Mouse (Mus musculus) kidney, embryonic 14.5 days (tissue): ENCODE measurements at regions not wholly inside any gene's neighbourhood (a gene's known extent, or its start where the extent isn't known, plus 50 kb on each side); places are given as distances from the start of the nearest gene placed in this dataset.

ENCODE experiments used
- ATAC-seq: fragments of 200-750 bp; cut with Nextera tagmentation; 2 replicates; pipeline ENCODE4 v1.8.0; 2017; ENCODE audit warnings: moderate number of reproducible peaks, mild to moderate bottlenecking, moderate TSS enrichment, moderate library complexity; ENCODE audit not compliant: low FRiP score, low TSS enrichment
- H3K27ac ChIP-seq: fragments of 300-500 bp; sonication (generic); 2 replicates; pipeline ENCODE4 v1.5.1; 2014; ENCODE audit warnings: low read depth, mild to moderate bottlenecking, low read length, moderate library complexity, mixed read lengths
- H3K27me3 ChIP-seq: fragments of 300-500 bp; sonication (generic); 2 replicates; pipeline ENCODE4 v1.6.1; 2014; ENCODE audit warnings: mild to moderate bottlenecking, low read length; ENCODE audit not compliant: control insufficient read depth, insufficient read depth
- H3K36me3 ChIP-seq: fragments of 300-500 bp; sonication (generic); 2 replicates; pipeline ENCODE4 v1.6.1; 2014; ENCODE audit warnings: low read length, mixed read lengths; ENCODE audit not compliant: control insufficient read depth, insufficient read depth
- H3K4me1 ChIP-seq: fragments of 300-500 bp; sonication (generic); 2 replicates; pipeline ENCODE4 v1.6.1; 2014; ENCODE audit warnings: low read length, mixed read lengths; ENCODE audit not compliant: control insufficient read depth, insufficient read depth
- H3K4me2 ChIP-seq: fragments of 300-500 bp; sonication (generic); replicated peaks from 2 replicates; pipeline ENCODE4 v1.6.1; 2014; ENCODE audit warnings: low read depth, mild to moderate bottlenecking, low read length
- H3K4me3 ChIP-seq: fragments of 300-500 bp; sonication (generic); 2 replicates; pipeline ENCODE4 v1.5.1; 2014; ENCODE audit warnings: mild to moderate bottlenecking, low read length
- H3K9ac ChIP-seq: fragments of 300-500 bp; sonication (generic); 2 replicates; pipeline ENCODE4 v1.6.1; 2014; ENCODE audit warnings: low read depth, mild to moderate bottlenecking, low read length, moderate library complexity
- H3K9me3 ChIP-seq: fragments of 300-500 bp; sonication (generic); 2 replicates; pipeline ENCODE4 v1.6.1; 2016; ENCODE audit warnings: low read length; ENCODE audit not compliant: control insufficient read depth
- WGBS: fragments of 180-500 bp; shearing (Covaris S2); extraction: QIAGEN DNeasy Blood & Tissue Kit; methylation state at CpG from one replicate; pipeline ENCODE4 v1.1.7; 2014; 5-methylcytosine and 5-hydroxymethylcytosine counted together

- no peaks in the 10 kb centered on the region for H3K9me3 ChIP-seq
- H3K9ac ChIP-seq: no peak overlapping the region
- H3K4me1 ChIP-seq: no peaks in the 10 kb centered on the region
- WGBS: 80% methylated on average over 14 of the region's 14 CpGs
- no peak overlapping the region for H3K4me3 ChIP-seq
- H3K27ac ChIP-seq: no peak overlapping the region
- no peaks in the 10 kb centered on the region for H3K27me3 ChIP-seq
- H3K4me2 ChIP-seq: no peak overlapping the region
- no peaks in the 10 kb centered on the region for H3K36me3 ChIP-seq
- ATAC-seq: no peak
Observed at GRCm38 (mm10) chr14:120223528-120224201, 51.8 kb upstream of the Mbnl2 start.

- Histone ChIP-seq H3K4me2 (no peak overlapping the region), H3K36me3 (no peaks in the 10 kb centered on the region), H3K4me1 (no peaks in the 10 kb centered on the region), H3K9me3 (no peaks in the 10 kb centered on the region), H3K9ac (no peak overlapping the region), H3K27me3 (no peaks in the 10 kb centered on the region), H3K27ac (no peak overlapping the region), H3K4me3 (no peak overlapping the region)
- 69% methylated on average over 6 of the region's 6 CpGs for WGBS
- no peak for ATAC-seq
Observed at GRCm38 (mm10) chr14:120224202-120224846, 51.1 kb upstream of the Mbnl2 start.

GRCm38 (mm10) chr14:120225657-120226056 is 49.8 kb upstream of the Mbnl2 start:
- ATAC-seq: no peak
- Histone ChIP-seq H3K4me1 (no peaks in the 10 kb centered on the region), H3K27me3 (no peaks in the 10 kb centered on the region), H3K36me3 (no peaks in the 10 kb centered on the region), H3K9ac (no peak overlapping the region), H3K9me3 (no peaks in the 10 kb centered on the region), H3K4me3 (no peak overlapping the region), H3K4me2 (no peak overlapping the region), H3K27ac (no peak overlapping the region)
- WGBS: 95% methylated on average over 3 of the region's 3 CpGs
